Mouse (Mus musculus) heart, postnatal 36 days (tissue): ENCODE data around the gene Slc29a3. TPM values are rescaled to one million over a fixed set of nuclear protein-coding genes. Genes with fewer than 3 reads are reported as not detected.
"Not testable (repeated sequence)": the region's sequence is repeated elsewhere in the genome, so short reads cannot be mapped to it uniquely, and the experiment has no call there.

Source experiments
- DNase-seq, 2 experiments: peaks; one replicate each; pipeline ENCODE4 v3.0.0; 2021 to 2022
- intact Hi-C: fragments of 180-260 bp; cut with DNase I; formaldehyde crosslinking; loops from one replicate; pipeline ENCODE4 v1.15.1; 2025
- total RNA-seq, 2 experiments: library from RNA; stranded (reverse); gene quantifications; 2 replicates each; pipeline ENCODE4 v1.2.3; 2021

Gene Slc29a3
- total RNA-seq, 2 experiments from 2014 or later = 3.2 to 6.7 TPM

GRCm38 (mm10) chr10:60770855-60771254 lies 18.3 kb upstream of the Slc29a3 start:
- DNase-seq = no peak
- intact Hi-C loops = no loop called here

- no peak for DNase-seq
- intact Hi-C loops = no loop called here
Measured at GRCm38 (mm10) chr10:60768614-60769013, 16.0 kb upstream of the Slc29a3 start.

GRCm38 (mm10) chr10:60767400-60767799 lies 14.8 kb upstream of the Slc29a3 start:
- intact Hi-C loops = no loop called here
- no peak for DNase-seq

- intact Hi-C loops = no loop called here
- no peak for DNase-seq
Measured at GRCm38 (mm10) chr10:60762126-60762525, 9.5 kb upstream of the Slc29a3 start.

- peak; percentile 86 to 92 for DNase-seq
- intact Hi-C loops = loop anchor here (2.0 kb wide), 1 partner anchor 456 kb away; no protein-coding TSS in a partner anchor
Measured at GRCm38 (mm10) chr10:60760377-60760776, 7.8 kb upstream of the Slc29a3 start.

- peak; percentile 69 to 74 for DNase-seq
- intact Hi-C loops = loop anchor here (1.0 to 5.0 kb wide), 4 partner anchors 226 to 410 kb away; partner anchors contain the start of gene Vsir
Measured at GRCm38 (mm10) chr10:60756992-60757391, 4.4 kb upstream of the Slc29a3 start.

GRCm38 (mm10) chr10:60756146-60756545 lies 3.6 kb upstream of the Slc29a3 start:
- intact Hi-C loops = loop anchor here (2.0 to 5.0 kb wide), 3 partner anchors 337 to 409 kb away; partner anchors contain the start of gene Vsir
- no peak for DNase-seq

- intact Hi-C loops = loop anchor here (2.0 kb wide), 1 partner anchor 57 kb away; the partner anchor contains the start of gene Cdh23
- DNase-seq = no peak
Measured at GRCm38 (mm10) chr10:60753941-60754340, 1.3 kb upstream of the Slc29a3 start.

GRCm38 (mm10) chr10:60753261-60753660 lies 667 bp upstream of the Slc29a3 start:
- DNase-seq = peak; percentile 22 to 28
- intact Hi-C loops = no loop called here

- intact Hi-C loops = no loop called here
- DNase-seq = peak; percentile 31 to 37
Measured at GRCm38 (mm10) chr10:60747667-60748212, 4.9 kb downstream of the Slc29a3 start.

- intact Hi-C loops = no loop called here
- no peak for DNase-seq
Measured at GRCm38 (mm10) chr10:60746512-60746911, 6.1 kb downstream of the Slc29a3 start.

- intact Hi-C loops = no loop called here
- DNase-seq = no peak
Measured at GRCm38 (mm10) chr10:60744543-60745290, 7.9 kb downstream of the Slc29a3 start.

GRCm38 (mm10) chr10:60743681-60744080 lies 8.9 kb downstream of the Slc29a3 start:
- intact Hi-C loops = no loop called here
- DNase-seq = no peak

- intact Hi-C loops = no loop called here
- no peak for DNase-seq
Measured at GRCm38 (mm10) chr10:60742942-60743341, 9.7 kb downstream of the Slc29a3 start.

GRCm38 (mm10) chr10:60742296-60742695 lies 10.3 kb downstream of the Slc29a3 start:
- intact Hi-C loops, DNase-seq: not testable (repeated sequence)

GRCm38 (mm10) chr10:60741435-60741834 lies 11.2 kb downstream of the Slc29a3 start:
- no peak for DNase-seq
- intact Hi-C loops = no loop called here

GRCm38 (mm10) chr10:60739619-60740363 lies 12.8 kb downstream of the Slc29a3 start:
- DNase-seq = no peak

GRCm38 (mm10) chr10:60737886-60738640 lies 14.5 kb downstream of the Slc29a3 start:
- DNase-seq = no peak
- intact Hi-C loops = no loop called here

More at GRCm38 (mm10) chr10:60739619-60740363, 12.8 kb downstream of the Slc29a3 start:
- intact Hi-C loops = no loop called here

- intact Hi-C loops = no loop called here
Measured at GRCm38 (mm10) chr10:60737169-60737728, 15.3 kb downstream of the Slc29a3 start.

GRCm38 (mm10) chr10:60735737-60736136 lies 16.9 kb downstream of the Slc29a3 start:
- intact Hi-C loops = no loop called here
- DNase-seq = no peak

More at GRCm38 (mm10) chr10:60737169-60737728, 15.3 kb downstream of the Slc29a3 start:
- DNase-seq = no peak
